Mouse (Mus musculus): ENCODE data around the gene Ccdc130. TPM values are rescaled to one million over a fixed set of nuclear protein-coding genes. Genes with fewer than 3 reads are reported as not detected.
"Not testable (repeated sequence)": the region's sequence is repeated elsewhere in the genome, so short reads cannot be mapped to it uniquely, and the experiment has no call there.

Ccdc130 gene
- polyA plus RNA-seq (2016; fragmentation: Nextera tagmentation; extraction: Ambion mirVana) = 19.0 and 20.3 TPM in 2 replicates

DNA sequence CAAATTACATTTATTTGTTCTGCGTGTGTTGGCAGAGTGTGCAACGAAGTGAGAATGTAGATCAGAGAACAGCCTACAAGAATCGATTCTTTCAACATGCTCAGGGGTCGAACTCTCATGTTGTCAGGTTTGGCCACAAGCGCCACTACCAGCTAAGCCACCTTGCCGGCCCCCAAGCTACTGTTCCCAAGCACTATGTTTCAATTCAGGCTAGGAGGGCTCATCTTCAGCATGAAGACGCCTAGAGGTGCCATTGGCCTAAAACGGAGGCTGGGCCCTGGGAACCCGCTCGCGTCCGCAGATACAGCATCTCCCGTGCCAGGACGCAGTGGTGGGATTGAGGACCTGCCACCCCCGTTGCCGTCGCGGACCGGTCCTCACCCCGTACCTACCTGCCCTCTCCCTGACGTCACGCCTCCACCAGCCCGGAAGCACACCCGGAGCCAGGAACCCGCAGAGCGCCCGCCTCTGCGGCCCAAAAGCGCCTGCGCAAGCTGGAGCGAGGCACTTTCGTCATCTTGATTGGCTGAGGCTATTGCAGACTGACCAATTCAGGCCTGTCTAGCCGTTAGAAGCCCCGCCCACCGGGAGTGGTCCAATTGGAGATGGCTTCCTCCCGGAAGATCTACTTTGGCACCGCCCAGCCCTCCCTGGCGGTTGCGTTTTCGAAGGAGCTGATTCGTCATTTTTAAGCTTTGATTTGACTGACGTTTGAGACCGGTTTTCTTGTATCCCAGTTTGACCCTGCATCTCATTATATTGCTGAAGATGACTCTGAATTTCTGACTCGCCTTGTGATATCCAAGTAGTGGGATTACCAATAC, at the start of gene Ccdc130:
TSS of gene Ccdc130 (minus strand) at position 431 of the 824 bp plus-strand sequence.
- peaks cover 20% of the 10 kb centered on the region for H3K36me3 ChIP-seq
- H3K4me1 ChIP-seq (replicated peaks) = peaks cover 9% of the 10 kb centered on the region
- H3K9ac ChIP-seq (replicated peaks) = peak within 1 kb of the TSS; percentile 69
- WGBS = under 1% methylated on average over 44 of the region's 44 CpGs
- H3K27ac ChIP-seq = 0 out of 2 replicates have a peak within 1 kb of the TSS, but pooled peaks have one; percentile 36
- H3K4me3 ChIP-seq (replicated peaks) = peak within 1 kb of the TSS; percentile 59
- ATAC-seq (ENCODE audit: insufficient number of reproducible peaks, insufficient read depth, low FRiP score, low TSS enrichment, low read depth) = peak; percentile 98
- H3K4me2 ChIP-seq = peak within 1 kb of the TSS; percentile 89
- no peaks in the 10 kb centered on the region for H3K9me3 ChIP-seq
- no peaks in the 10 kb centered on the region for H3K27me3 ChIP-seq

DNA sequence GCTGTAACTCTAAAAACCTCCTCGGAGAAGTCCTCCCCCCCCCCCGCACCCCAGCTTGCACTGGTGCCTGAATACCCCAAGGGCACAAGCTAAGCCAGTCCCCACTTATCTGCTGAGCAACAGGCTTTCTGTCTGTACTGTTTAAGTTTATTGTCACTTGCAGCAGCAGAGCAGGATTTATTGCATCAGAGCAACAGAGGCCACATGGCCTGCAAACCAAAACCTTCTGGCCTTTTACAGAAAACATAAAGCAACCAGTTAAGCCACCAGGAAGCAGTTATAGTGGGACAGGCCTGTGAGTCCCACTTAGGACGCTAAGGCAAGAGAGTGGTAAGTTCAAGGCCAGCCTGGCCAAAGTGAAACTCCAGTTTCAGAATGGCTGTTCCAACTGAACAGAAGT, 38.2 kb upstream of the Ccdc130 start:
- H3K9me3 ChIP-seq = 0 out of 2 replicates have a peak, but pooled peaks cover 5% of the 10 kb centered on the region
- peak overlapping the region; percentile 74 for H3K27ac ChIP-seq
- H3K9ac ChIP-seq (replicated peaks) = no peak overlapping the region
- 8% methylated on average over 3 of the region's 3 CpGs for WGBS
- 0 out of 2 replicates have a peak, but pooled peaks cover 3% of the 10 kb centered on the region for H3K4me1 ChIP-seq (replicated peaks)
- H3K4me3 ChIP-seq (replicated peaks) = no peak overlapping the region
- H3K4me2 ChIP-seq = no peak overlapping the region
- H3K27me3 ChIP-seq = no peaks in the 10 kb centered on the region
- H3K36me3 ChIP-seq = no peaks in the 10 kb centered on the region
- ATAC-seq (ENCODE audit: insufficient number of reproducible peaks, insufficient read depth, low FRiP score, low TSS enrichment, low read depth) = peak; percentile 42; the same call in 1 of the 2 replicates

GRCm38 (mm10) chr8:84303951-84304350, 33.8 kb upstream of the Ccdc130 start:
- Histone ChIP-seq H3K27ac (no peak overlapping the region), H3K27me3 (no peaks in the 10 kb centered on the region), H3K9ac (replicated peaks) (no peak overlapping the region), H3K36me3 (no peaks in the 10 kb centered on the region), H3K4me3 (replicated peaks) (no peak overlapping the region), H3K4me1 (replicated peaks) (0 out of 2 replicates have a peak, but pooled peaks cover 1% of the 10 kb centered on the region), H3K4me2 (no peak overlapping the region), H3K9me3 (0 out of 2 replicates have a peak, but pooled peaks cover 5% of the 10 kb centered on the region)
- WGBS = 81% methylated on average over 2 of the region's 2 CpGs
- ATAC-seq (ENCODE audit: insufficient number of reproducible peaks, insufficient read depth, low FRiP score, low TSS enrichment, low read depth) = no peak

DNA sequence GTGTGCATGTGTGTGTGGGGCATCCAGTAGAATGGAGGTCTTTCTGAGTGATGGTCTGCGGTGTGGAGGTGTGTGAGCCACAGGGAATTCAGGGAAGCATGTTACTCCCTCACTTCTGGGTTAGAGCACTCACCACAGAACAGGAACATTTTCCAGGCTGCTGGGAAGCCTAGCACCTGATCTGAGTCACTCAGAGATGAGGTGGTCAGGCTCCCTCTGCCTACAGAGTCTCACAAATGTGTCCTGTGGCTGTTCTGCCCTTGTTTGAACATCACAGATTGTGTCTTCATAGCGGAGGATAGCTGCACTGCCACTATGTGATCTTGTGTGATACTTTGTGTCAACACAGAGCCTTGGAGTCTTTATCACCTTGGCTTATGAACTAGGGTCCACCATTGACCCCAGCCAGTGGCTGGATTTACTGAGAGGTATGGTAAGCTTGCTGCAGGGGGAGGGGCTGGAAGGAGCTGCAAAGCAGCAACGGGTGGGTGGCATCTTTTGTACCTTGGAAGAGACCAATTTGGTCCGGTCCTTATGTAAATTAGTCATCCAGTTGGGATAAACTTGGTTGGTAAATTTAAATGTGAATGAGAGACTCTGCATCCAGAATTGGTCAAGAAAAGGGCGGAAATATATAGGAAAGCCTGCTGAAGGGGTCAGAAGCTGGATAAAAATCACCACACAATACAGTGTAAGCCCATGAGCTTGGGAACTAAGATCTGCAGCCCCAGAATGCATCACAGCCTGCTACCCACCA, 27.0 kb upstream of the Ccdc130 start:
- ATAC-seq (ENCODE audit: insufficient number of reproducible peaks, insufficient read depth, low FRiP score, low TSS enrichment, low read depth) = no peak
- Histone ChIP-seq H3K4me3 (replicated peaks) (no peak overlapping the region), H3K9ac (replicated peaks) (no peak overlapping the region), H3K9me3 (no peaks in the 10 kb centered on the region), H3K27me3 (peaks cover 4% of the 10 kb centered on the region; the same call in 1 of the 2 replicates), H3K27ac (no peak overlapping the region), H3K4me1 (replicated peaks) (no peaks in the 10 kb centered on the region), H3K36me3 (no peaks in the 10 kb centered on the region), H3K4me2 (no peak overlapping the region)
- 71% methylated on average over 5 of the region's 5 CpGs for WGBS

- Histone ChIP-seq H3K4me1 (replicated peaks) (no peaks in the 10 kb centered on the region), H3K27ac (no peak overlapping the region), H3K4me2 (no peak overlapping the region), H3K9ac (replicated peaks) (no peak overlapping the region), H3K36me3 (no peaks in the 10 kb centered on the region), H3K9me3 (no peaks in the 10 kb centered on the region), H3K4me3 (replicated peaks) (no peak overlapping the region), H3K27me3 (0 out of 2 replicates have a peak, but pooled peaks cover 4% of the 10 kb centered on the region)
- WGBS = 21% methylated on average over 8 of the region's 8 CpGs
- ATAC-seq (ENCODE audit: insufficient number of reproducible peaks, insufficient read depth, low FRiP score, low TSS enrichment, low read depth) = no peak
These were observed 21.5 kb upstream of the Ccdc130 start for GRCm38 (mm10) chr8:84291688-84292087.

DNA sequence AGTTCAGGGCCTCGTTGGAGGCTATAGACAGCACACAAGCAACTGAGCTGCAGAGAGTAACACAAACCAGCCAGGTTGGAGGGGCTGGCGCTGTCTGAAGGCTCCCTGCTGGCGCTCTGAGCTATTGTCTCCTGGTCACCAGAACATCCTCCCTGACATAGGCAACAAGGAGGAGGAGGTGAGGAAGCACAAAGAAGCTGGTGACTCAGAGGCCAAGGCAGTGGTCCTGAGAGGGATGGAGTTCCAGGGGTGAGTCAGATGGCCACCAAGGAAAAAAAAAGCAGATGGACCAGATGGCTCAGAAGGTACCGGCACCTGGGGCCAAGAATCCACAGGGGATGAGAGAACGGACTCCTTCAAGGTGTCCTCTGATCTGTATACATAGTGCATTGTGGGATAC, 20.9 kb upstream of the Ccdc130 start:
- H3K36me3 ChIP-seq = no peaks in the 10 kb centered on the region
- H3K27ac ChIP-seq = no peak overlapping the region
- no peak for ATAC-seq (ENCODE audit: insufficient number of reproducible peaks, insufficient read depth, low FRiP score, low TSS enrichment, low read depth)
- WGBS = 70% methylated on average over 5 of the region's 5 CpGs
- H3K9me3 ChIP-seq = no peaks in the 10 kb centered on the region
- H3K9ac ChIP-seq (replicated peaks) = no peak overlapping the region
- no peak overlapping the region for H3K4me2 ChIP-seq
- no peaks in the 10 kb centered on the region for H3K4me1 ChIP-seq (replicated peaks)
- H3K4me3 ChIP-seq (replicated peaks) = no peak overlapping the region
- no peaks in the 10 kb centered on the region for H3K27me3 ChIP-seq

DNA sequence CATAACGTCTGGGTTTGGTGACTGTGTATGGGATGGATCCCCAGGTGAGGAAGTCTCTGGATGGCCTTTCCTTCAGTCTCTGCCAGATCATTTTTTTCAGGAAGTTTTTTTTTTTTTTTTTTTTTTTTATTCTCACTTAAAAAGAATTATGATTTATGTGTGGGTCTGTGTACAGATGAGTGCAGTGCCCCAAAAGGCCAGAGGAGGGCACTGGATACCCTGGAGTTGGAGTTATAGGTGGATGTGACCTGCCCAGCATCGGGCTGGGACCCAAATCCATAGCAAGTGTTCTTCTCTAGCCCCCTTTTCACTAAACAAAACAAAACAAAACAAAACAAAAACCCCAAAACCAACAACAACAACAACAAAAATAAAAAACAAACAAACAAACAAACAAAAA, 18.7 kb upstream of the Ccdc130 start:
- peaks cover 13% of the 10 kb centered on the region for H3K4me1 ChIP-seq (replicated peaks)
- WGBS = 60% methylated on average over 2 of the region's 2 CpGs
- no peaks in the 10 kb centered on the region for H3K9me3 ChIP-seq
- H3K9ac ChIP-seq (replicated peaks) = no peak overlapping the region
- no peak overlapping the region for H3K4me3 ChIP-seq (replicated peaks)
- no peaks in the 10 kb centered on the region for H3K36me3 ChIP-seq
- ATAC-seq (ENCODE audit: insufficient number of reproducible peaks, insufficient read depth, low FRiP score, low TSS enrichment, low read depth) = no peak
- no peaks in the 10 kb centered on the region for H3K27me3 ChIP-seq
- no peak overlapping the region for H3K4me2 ChIP-seq
- no peak overlapping the region for H3K27ac ChIP-seq

DNA sequence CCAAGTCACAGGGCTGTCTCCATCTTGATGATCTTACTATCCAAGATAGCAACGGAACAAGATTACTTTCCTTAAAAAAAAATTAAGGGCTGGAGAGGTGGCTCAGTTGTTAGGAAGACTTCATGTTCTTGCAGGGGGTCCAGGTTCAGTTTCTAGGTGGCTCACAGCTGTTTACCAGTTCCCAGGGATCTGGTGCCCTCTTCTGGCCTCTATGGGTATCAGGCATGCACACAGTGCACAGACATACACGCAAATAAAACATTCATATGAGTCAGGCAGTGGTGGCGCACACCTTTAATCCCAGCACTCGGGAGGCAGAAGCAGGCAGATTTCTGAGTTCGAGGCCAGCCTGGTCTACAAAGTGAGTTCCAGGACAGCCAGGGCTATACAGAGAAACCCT, 15.5 kb upstream of the Ccdc130 start:
- H3K4me1 ChIP-seq (replicated peaks) = peaks cover 19% of the 10 kb centered on the region
- not testable (repeated sequence) for H3K4me2 ChIP-seq; H3K27me3 ChIP-seq; H3K9ac ChIP-seq (replicated peaks); H3K4me3 ChIP-seq (replicated peaks); H3K36me3 ChIP-seq; ATAC-seq (ENCODE audit: insufficient number of reproducible peaks, insufficient read depth, low FRiP score, low TSS enrichment, low read depth); H3K9me3 ChIP-seq
- H3K27ac ChIP-seq = peak overlapping the region; percentile 78
- WGBS = 54% methylated on average over 5 of the region's 5 CpGs

DNA sequence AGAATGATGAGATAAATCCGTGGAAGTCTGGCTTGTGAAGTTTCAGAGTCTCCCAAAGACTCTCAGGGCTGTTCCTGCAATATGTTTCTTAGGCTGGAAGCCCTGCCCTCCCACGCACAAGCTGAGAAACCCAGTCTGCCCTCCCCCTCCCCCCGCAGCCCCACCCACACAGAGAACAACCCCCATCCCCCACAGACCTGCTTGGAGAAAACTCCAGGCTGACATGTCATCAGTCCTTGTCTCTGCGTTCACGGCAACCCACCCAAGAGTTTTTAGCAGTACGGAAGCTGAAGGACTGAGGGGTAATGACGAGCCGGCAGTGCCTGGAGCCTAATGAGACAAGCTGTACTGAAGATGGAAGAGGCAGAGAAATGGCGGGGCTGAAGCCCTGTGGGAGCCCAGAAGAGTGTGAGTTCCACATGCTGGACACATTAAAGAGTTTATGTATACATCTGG, 14.5 kb upstream of the Ccdc130 start:
- peak; percentile 71 for ATAC-seq (ENCODE audit: insufficient number of reproducible peaks, insufficient read depth, low FRiP score, low TSS enrichment, low read depth)
- 8% methylated on average over 9 of the region's 9 CpGs for WGBS
- Histone ChIP-seq H3K4me3 (replicated peaks) (peak overlapping the region; percentile 26), H3K9ac (replicated peaks) (peak overlapping the region; percentile 13; the same call in 1 of the 2 replicates), H3K27me3 (no peaks in the 10 kb centered on the region), H3K27ac (peak overlapping the region; percentile 86), H3K4me2 (peak overlapping the region; percentile 46), H3K36me3 (no peaks in the 10 kb centered on the region), H3K9me3 (no peaks in the 10 kb centered on the region), H3K4me1 (replicated peaks) (peaks cover 19% of the 10 kb centered on the region)

GRCm38 (mm10) chr8:84280777-84281176, 10.6 kb upstream of the Ccdc130 start:
- Histone ChIP-seq H3K27me3 (no peaks in the 10 kb centered on the region), H3K9ac (replicated peaks) (no peak overlapping the region), H3K4me1 (replicated peaks) (peaks cover 19% of the 10 kb centered on the region), H3K4me2 (no peak overlapping the region), H3K4me3 (replicated peaks) (no peak overlapping the region), H3K27ac (no peak overlapping the region), H3K9me3 (no peaks in the 10 kb centered on the region), H3K36me3 (no peaks in the 10 kb centered on the region)
- WGBS = 75% methylated on average over 10 of the region's 10 CpGs
- ATAC-seq (ENCODE audit: insufficient number of reproducible peaks, insufficient read depth, low FRiP score, low TSS enrichment, low read depth) = no peak

DNA sequence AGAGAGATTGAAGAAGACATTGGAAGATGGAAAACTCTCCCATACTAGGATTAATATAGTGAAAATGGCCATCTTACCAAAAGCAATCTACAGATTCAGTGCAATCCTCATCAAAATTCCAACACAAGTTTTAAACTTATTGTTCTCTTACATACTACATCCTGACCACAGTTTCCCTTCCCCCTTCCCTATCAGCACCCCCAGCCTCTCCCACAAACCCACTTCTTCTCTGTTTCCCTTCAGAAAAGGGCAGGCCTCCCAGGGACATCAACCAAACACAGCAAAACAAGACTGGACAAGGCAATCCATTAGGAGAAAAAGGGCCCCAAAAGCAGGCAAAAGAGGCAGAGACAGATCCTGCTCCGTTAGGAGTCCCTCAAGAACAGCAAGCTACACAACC, 6.3 kb upstream of the Ccdc130 start:
- no peaks in the 10 kb centered on the region for H3K36me3 ChIP-seq
- WGBS = 60% methylated on average over 1 of the region's 1 CpGs

More for the DNA sequence above, 6.3 kb upstream of the Ccdc130 start:
- Histone ChIP-seq H3K27me3 (no peaks in the 10 kb centered on the region), H3K4me1 (replicated peaks) (no peaks in the 10 kb centered on the region), H3K9me3 (no peaks in the 10 kb centered on the region), H3K9ac (replicated peaks) (no peak overlapping the region), H3K4me2 (no peak overlapping the region), H3K27ac (no peak overlapping the region), H3K4me3 (replicated peaks) (no peak overlapping the region)
- ATAC-seq (ENCODE audit: insufficient number of reproducible peaks, insufficient read depth, low FRiP score, low TSS enrichment, low read depth) = no peak
